Mouse (Mus musculus): Measurements from ENCODE around the gene Hirip3. TPM values are rescaled to one million over a fixed set of nuclear protein-coding genes. Genes with fewer than 3 reads are reported as not detected.

Gene Hirip3
- 37.7 and 46.2 TPM in 2 replicates for total RNA-seq (2017)

DNA sequence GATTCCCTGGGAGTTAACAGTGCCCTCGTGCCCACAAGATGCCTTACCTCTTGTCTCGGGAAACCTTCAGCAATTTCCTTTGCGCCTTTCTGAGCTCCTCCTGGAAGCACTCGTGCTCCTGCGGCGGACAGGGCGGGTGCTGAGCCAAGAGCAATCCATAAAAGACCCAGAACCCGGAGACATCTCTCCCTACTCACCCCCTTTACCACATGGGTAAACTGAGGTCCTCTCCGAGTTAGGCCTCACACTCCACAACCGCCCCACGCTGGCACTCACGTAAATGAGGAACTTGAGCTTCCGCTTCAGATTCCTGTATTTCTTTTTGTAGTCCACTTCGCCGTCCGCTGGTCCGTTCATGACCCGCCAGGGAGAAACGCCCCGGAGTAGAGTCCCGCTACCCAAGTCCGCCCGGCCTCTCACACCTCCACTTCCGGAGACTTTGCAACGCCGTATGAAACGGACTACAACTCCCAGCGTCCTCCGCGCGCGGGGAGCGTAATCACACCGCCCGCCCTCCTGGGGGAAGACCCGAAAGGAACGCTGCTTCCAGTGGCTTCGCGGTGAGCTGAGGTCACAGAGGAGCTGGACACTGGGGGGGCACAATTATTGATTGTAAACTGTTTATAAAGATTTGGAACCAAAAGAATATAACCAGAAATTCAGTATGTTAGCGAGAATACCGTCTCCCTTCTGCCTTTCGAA lies at the start of gene Hirip3:
Hirip3 (plus strand) TSS at position 544 of the 702 bp plus-strand sequence.
- ATAC-seq (ENCODE audit: extremely low read depth, insufficient number of reproducible peaks, low FRiP score, poor library complexity, severe bottlenecking): peak; percentile 79

DNA sequence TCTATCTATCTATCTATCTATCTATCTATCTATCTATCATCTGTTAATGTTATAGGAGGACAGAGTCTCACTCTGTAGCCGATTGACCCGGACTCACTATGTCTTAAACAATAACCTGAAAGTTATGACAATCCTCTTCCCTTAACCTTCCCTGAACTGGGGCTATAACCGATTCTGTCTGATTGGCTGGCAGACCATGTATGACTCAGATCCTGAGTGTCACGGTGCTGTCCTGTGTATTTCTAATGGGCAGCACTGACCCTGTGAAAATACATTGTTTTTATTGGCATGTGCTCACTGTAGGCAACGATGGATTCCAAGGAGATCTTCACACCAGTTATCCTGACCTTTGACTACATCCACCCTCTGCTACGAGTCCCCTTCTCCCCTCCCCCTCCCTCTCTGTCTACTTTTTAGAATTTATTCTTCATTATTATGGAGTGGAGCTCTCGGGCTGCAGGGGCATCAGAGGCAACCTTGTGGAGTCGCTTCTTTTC lies 46.0 kb upstream of the Hirip3 start:
- ATAC-seq (ENCODE audit: extremely low read depth, insufficient number of reproducible peaks, low FRiP score, poor library complexity, severe bottlenecking): no peak

DNA sequence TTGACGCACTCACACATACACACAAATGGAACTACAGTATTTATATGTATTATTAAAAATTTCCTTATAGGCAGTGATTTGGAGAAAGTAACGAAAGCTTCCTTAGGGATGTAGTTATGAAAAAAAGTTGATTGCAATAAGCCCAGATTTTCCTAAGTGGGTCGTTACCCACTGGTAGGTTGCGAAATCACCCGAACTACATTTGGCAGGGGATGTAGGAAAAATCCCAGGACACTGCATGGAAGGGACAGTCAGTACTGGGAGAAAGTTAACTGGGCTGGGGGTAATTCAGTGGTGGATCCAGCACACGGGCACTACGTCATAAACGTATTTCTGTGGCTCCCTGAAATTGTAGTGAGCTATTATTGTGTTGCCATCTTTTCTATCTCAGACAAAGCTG lies 45.3 kb upstream of the Hirip3 start:
- ATAC-seq (ENCODE audit: extremely low read depth, insufficient number of reproducible peaks, low FRiP score, poor library complexity, severe bottlenecking): no peak

DNA sequence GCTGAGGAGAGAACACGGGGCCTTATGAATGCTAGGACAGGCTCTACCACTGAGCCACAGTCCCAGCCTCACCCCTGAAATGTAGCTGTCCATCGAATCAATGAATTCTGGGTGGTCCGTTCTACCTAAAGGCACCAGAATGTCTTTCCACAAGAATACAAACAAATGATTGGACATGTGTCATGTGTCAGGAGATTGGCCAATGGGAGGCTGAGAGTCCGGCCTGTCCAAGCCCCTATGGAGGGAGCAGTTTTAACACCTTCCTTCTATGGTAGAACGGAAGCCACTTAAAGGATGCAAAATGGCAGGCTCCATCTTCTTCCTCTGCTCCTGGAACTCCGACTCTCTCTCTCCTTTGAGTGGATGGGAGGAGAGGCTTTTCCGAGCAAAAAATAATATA lies 44.2 kb upstream of the Hirip3 start:
- no peak for ATAC-seq (ENCODE audit: extremely low read depth, insufficient number of reproducible peaks, low FRiP score, poor library complexity, severe bottlenecking)

DNA sequence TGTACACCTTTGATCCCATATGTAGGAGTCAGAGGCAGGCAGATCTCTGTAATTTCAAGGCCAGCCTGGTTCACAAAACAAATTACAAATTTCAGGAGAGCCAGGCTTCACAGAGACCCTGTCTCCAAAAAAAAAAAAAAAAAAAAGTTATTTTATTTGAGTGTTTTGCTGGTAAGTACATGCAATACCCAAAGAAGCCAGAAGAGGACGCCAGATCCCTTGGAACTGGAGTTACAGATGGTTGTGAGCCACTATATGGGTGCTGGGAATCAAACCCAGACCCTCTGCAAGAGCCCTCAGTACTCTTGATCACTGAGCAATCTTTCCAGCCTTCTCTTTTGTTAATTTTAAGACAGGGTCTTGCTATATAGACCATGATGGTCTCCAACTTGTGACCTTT lies 43.0 kb upstream of the Hirip3 start:
- no peak for ATAC-seq (ENCODE audit: extremely low read depth, insufficient number of reproducible peaks, low FRiP score, poor library complexity, severe bottlenecking)

DNA sequence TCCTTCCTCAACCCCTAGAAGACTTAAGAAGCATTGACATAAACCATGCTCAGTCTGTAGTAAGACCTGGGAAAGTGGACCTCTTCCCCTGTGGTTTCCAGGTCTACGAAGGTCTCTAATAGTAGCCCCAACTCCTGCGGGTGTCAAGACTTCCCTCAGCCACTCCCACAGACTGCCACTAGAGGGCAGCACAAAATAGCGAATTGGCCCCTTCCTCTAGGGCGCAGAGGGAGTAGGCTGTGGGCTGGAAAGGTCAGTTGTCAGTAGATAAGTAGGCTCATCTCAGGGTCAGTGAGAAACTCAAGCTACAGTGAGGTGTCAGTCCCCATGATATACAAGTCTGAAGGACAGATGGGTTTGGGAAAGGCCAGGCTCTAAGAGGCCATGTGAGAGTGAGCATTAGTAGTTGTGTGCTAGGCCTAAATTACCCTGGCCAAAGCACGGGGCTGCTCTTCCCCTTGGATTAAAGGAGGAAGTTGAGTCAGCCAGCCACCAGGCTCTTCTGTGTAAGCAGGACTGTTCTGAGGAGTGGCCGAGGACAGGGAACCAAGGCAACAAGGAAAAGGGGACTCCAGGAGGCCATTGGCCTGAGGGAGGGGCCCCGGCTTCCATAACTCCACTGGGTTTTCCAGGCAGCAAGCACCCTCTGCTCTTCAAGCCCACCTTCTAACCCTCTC lies 39.8 kb upstream of the Hirip3 start:
- ATAC-seq (ENCODE audit: extremely low read depth, insufficient number of reproducible peaks, low FRiP score, poor library complexity, severe bottlenecking): peak; percentile 75

DNA sequence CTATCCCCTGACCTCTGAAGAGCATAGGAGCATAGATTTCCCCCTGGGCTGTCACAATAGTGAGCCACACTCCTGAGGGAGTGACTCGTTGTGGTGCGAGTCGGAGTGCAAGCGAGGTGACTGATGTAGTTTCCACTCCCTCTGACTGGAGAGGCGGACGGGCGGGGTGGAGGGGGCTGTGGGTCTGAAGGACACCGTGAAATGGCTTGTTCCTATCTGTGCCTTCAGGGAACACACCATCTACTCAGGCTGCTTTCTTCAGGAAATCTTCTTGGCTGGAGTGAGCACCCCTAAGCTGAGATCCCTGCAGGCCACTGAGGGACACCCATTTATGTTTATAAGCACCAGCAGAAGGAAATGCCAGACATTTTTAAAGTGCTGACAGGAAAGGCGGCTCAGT lies 39.0 kb upstream of the Hirip3 start:
- no peak for ATAC-seq (ENCODE audit: extremely low read depth, insufficient number of reproducible peaks, low FRiP score, poor library complexity, severe bottlenecking)

DNA sequence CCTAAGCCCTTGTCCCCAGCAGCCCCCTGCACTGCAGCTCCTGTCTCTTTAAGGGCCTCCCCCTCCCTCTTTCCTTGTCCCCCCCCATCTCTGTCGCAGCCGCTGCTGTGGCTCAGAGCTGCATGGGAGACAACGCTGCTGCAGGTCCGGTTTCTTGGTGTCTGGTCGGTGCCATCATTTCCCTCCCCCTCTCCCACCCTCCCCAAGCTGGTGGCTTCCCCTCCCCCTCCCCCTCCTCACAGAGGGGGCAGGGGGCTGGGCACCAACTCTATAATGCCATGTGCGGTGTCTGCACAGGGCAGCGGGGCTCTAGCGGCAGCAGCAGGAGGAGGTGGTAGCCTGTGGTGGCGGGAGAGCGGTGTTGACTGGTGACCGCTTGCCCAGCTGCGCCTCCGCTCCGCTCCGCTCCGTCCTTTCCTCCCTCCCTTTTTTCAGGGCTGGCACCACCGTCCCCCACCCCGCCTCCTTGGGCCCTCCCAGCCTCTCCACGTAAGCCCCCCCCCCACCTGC lies 38.5 kb upstream of the Hirip3 start:
- no peak for ATAC-seq (ENCODE audit: extremely low read depth, insufficient number of reproducible peaks, low FRiP score, poor library complexity, severe bottlenecking)

DNA sequence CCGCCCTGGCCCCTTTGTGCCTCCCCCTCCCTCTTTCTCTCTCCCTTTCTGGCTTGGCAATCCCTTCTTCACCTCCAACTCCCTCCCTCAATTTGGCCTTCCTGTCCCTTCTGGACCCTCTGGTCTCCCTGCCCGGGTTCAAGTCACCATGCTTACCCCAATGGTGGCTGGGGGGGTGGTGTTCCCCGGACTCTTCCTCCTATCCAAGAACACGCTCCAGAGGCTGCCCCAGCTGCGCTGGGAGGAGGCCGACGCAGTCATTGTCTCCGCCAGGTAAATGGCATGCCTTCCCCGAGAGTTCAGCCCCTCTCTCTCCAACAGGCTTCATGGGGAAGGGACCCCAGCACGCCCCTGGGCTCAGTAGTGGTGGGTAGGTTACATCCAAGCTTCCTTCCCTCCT lies 37.8 kb upstream of the Hirip3 start:
- ATAC-seq (ENCODE audit: extremely low read depth, insufficient number of reproducible peaks, low FRiP score, poor library complexity, severe bottlenecking): no peak

DNA sequence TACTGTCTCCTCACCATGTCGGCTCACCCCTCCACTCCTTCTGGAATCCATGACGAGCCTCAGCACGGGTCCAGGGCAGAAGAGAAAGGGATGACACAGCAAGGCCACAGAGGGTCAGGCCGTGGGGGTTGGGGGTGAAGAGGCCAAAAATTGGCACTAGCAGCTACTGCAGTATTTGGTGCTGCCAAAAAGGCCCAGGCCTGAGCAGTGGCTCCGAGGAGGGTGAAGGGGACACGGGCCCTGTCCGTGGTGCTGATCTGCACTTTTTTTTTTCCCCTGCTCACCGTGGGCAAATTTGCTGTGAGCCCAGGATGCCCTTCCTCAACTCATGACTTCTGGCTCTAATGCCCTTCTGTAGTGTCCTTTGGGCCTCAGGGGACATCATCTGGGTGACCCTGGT lies 36.4 kb upstream of the Hirip3 start:
- ATAC-seq (ENCODE audit: extremely low read depth, insufficient number of reproducible peaks, low FRiP score, poor library complexity, severe bottlenecking): no peak

DNA sequence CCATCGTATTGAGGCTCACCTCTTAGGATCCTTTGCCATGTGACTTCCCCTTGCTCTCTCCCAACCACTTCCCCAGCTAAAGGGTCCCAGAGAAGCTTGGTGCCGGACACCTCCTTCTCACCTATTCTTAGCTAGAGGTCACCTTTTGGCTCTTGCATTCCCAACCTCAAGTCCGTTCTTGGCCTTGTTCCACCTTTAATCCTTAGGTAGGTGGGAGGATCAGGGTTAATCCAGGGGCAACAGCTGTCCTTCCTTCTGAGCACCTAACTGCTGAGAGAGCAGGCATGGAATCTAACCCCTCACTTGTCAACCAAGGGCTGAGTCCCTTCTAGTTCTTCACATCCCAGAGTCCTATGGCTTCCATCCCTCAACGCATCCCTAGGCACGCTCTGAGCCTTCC lies 35.8 kb upstream of the Hirip3 start:
- ATAC-seq (ENCODE audit: extremely low read depth, insufficient number of reproducible peaks, low FRiP score, poor library complexity, severe bottlenecking): no peak

DNA sequence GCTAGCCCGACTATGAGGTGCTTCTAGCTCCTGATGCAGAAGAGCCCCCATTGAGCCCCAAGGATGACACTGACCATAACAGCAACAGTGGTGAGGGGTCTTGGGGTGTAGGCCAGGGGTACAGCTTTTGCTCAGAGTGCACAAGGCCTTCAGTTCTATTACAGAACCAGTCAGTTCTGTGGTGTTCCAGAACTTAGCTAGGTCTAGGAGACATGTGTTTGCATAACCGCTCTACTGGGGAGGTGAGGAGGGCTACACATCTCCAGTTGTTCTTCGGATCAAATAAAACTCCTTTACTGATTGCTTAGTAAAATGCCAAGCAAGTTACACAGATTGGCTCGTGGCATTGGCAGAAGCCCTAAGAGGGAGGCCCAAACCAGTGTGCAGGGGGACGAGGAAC lies 30.2 kb upstream of the Hirip3 start, which contains the start of gene 4930451I11Rik:
4930451I11Rik (minus strand) TSS at position 101 of the 400 bp plus-strand sequence.
- ATAC-seq (ENCODE audit: extremely low read depth, insufficient number of reproducible peaks, low FRiP score, poor library complexity, severe bottlenecking): no peak

DNA sequence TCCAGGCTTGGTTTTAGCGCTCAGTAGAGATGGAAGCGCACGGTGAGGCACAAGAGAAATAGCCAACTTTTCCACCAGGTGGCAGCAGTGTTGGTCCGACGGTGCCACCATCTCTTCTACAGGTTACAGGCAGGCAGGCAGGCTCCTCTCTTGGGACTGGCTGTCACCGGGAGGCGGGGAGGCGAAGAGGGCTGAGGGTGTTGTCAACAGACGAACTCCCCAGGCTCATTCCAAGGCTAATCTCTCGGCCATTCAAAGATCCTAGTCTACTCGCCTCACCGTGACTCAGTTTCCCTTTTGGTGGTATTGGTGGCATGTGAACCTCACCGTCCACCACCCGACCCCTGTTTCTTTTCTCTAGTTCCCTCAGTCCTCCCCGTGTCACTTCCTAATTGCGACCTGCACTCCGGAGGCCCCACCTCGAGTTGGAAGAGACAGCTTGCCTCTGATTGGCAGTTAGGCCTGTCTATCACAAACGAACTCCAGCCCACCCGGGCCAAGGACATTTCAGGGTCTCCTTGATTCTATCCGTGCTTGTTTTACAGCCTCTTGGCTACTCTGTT lies 29.7 kb upstream of the Hirip3 start:
- peak; percentile 87 for ATAC-seq (ENCODE audit: extremely low read depth, insufficient number of reproducible peaks, low FRiP score, poor library complexity, severe bottlenecking)

DNA sequence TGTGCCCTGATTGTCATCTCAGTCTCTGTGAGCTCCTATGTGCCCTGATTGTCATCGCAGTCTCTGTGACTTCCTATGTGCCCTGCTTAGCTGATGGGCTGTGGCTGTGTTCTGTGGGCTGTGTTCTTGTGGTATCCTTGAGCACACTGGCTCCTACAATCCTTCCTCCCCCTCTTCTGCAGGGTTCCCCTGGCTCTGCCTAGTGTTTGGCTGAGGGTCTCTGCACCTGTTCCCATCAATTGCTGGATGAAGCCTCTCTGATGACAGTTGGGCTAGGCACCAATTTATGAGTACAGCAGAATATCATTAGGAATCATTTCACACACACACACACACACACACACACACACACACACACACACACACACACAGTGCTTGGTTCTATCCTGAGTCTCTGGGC lies 28.5 kb upstream of the Hirip3 start:
- no peak for ATAC-seq (ENCODE audit: extremely low read depth, insufficient number of reproducible peaks, low FRiP score, poor library complexity, severe bottlenecking)

DNA sequence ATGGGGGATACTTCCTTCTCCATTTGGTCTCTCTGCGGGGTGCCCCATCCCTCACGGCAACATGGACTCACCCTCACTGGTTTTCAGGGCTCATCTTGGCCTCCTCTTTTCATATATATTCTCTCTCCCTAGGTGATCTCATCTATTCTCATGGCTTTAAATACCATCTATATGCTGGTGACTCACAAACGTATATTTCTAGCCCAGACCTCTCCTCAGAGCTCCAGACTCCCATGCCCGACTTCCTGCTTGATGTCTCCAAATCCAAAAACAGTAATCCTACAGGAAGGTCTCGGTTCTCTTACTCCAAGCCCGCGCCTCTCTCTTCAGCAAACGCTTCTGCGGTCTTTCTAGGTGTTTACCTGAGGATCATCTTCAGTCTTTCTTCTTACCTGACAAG lies 18.5 kb upstream of the Hirip3 start:
- no peak for ATAC-seq (ENCODE audit: extremely low read depth, insufficient number of reproducible peaks, low FRiP score, poor library complexity, severe bottlenecking)

DNA sequence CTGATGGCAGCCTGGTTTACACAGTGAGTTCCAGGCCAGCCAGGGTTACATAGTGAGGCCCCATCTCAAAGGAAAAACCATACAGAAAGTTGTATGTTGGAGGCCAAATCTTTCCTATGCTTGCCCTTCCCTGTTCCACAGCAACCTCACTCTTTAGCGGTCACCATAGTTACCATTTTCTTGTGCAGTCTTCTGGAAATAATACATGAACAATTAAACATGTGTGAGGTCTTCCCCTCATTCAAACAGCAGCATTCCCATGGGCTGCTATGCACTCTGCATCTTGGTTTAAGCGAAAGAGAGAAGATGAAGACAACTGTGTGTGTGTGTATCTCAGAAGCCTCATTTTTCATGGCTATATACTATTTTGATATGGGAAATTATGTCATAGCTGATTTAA lies 16.3 kb upstream of the Hirip3 start:
- no peak for ATAC-seq (ENCODE audit: extremely low read depth, insufficient number of reproducible peaks, low FRiP score, poor library complexity, severe bottlenecking)

DNA sequence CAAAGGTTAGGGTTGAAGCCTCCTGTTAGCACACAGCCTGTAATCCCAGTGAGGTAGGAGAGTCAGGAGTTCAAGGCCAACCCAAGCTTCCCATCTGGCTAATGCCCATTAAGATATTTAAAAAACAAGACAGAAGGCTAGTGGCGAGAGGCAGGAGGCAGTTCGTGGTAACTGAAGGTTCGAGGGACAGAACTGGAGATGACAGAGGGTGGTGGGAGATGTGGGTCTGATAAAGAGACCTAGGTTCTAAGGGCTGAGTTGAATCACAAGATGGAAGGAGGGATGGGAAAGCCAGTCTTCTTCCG lies 14.7 kb upstream of the Hirip3 start, which contains the start of gene Doc2a:
Doc2a (plus strand) TSS at position 301 of the 305 bp plus-strand sequence.
- ATAC-seq (ENCODE audit: extremely low read depth, insufficient number of reproducible peaks, low FRiP score, poor library complexity, severe bottlenecking): no peak

DNA sequence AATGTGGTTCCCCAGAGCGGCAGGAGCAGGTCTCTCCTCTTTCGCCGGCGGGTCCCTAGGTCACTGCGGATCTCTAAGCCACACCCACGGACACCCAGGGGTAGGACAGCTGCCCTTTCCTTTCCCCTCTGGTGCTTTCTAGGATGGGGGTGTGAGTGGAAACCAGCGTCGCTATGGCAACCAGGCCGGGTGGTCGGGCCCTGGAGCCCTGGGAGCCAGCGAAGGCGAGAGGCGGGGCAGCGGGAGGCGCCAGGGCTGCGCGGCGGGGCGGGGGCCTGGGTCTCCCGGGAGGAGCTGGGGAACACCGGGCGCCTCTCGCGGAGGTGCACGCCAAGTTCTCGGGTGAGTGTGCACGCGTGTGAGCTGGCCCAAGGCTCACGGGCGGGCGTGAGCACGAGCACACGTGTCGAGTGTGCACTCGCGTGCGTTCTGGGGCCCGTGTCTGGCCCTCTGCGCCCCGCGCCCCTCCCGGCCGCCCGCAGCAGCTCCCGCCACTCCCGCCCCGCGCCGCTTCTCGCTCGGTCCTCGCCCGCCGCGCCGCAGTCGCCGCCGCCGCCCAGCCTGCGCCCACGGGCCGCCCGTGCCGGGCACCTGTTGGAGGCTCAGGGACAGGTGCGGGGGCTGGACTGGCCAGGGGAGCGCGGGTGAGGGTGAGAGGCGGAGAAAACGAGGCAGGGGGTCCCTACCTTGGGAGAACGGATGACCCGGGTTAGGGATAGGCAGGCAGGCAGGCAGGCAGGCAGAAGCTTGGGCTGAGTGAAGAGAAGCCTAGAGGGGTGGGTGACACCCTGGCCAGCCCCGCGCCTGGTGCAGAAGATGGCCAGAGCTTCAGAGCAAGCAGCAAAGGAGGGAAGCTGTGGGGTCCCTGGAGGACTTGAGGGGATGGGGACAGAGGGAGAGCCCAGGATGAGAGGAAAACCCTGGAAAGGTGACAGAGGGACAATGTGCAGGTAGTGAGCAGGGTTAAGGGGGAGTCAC lies 14.1 kb upstream of the Hirip3 start:
- no peak for ATAC-seq (ENCODE audit: extremely low read depth, insufficient number of reproducible peaks, low FRiP score, poor library complexity, severe bottlenecking)

DNA sequence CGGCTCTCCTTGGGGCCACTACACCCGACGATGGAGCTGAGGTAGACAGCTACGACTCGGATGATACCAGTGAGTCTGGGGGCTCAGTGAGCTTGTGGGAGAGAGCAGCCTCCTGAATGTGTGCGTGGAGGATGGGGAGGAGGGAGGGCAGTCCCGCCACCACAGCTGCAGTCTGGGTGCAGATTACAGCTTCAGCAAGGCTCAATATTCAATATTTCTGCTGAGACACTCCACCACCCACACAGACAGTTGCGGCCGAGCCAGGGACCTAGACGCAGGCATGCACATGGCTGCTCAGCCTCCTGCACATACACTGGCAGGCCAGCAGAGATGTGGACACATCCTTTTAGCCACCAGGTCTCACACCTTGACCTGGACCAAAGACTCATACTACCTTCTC lies 13.0 kb upstream of the Hirip3 start:
- no peak for ATAC-seq (ENCODE audit: extremely low read depth, insufficient number of reproducible peaks, low FRiP score, poor library complexity, severe bottlenecking)
